Mouse (Mus musculus): Measurements from ENCODE around the gene Mdfi. TPM values are rescaled to one million over a fixed set of nuclear protein-coding genes. Genes with fewer than 3 reads are reported as not detected.
A peak's percentile ranks its signal among the peaks of the same experiment; 100 is the strongest.

Mdfi gene
- polyA plus RNA-seq, 1 experiment, result 10.4 TPM

- Histone ChIP-seq H3K4me3 (replicated peaks) (peak overlapping the region; percentile 88), H3K36me3 (replicated peaks; ENCODE audit: low read length) (no peaks in the 10 kb centered on the region), H3K4me1 (peaks cover 46% of the 10 kb centered on the region), H3K27me3 (replicated peaks) (peaks cover 90% of the 10 kb centered on the region), H3K9me3 (peaks cover 21% of the 10 kb centered on the region)
- TF ChIP-seq GATA1 (IDR thresholded peaks at IDR 0.05; ENCODE audit: borderline replicate concordance, low read length), result no peak
- TF ChIP-seq FLI1 (IDR thresholded peaks at IDR 0.05; ENCODE audit: low read length), result no peak
Observed at GRCm38 (mm10) chr17:47833029-47833627, 1.4 kb downstream of the Mdfi start.

DNA sequence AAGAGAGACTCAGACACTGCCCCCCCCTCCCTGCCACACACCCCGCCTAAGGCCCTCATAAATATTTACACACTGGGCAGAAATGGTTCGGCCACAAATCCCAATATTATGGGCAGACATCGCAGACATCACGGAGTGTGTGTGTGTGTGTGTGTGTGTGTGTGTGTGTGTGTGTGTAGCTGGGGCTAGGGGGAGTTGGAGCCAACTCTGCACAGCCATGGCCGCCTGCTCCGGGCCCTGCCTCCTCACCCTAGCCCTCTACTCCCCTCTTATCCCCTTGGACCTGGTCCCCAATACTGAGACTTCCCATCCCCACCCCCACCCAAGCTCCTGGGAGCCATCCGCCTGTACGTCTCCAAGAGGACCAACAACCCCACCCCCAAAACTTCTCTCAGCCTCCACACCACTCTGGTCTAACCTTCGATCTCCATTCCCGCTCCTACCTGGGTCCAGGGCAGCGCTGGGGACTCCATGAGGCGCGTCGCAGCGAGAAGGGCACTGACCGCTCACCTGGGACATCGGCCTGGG is 1.9 kb downstream of the Mdfi start:
- peaks cover 46% of the 10 kb centered on the region for H3K4me1 ChIP-seq
- TF ChIP-seq GATA1 (IDR thresholded peaks at IDR 0.05; ENCODE audit: borderline replicate concordance, low read length) (no peak), FLI1 (IDR thresholded peaks at IDR 0.05; ENCODE audit: low read length) (no peak)
- no peaks in the 10 kb centered on the region for H3K36me3 ChIP-seq (replicated peaks; ENCODE audit: low read length)
- peaks cover 88% of the 10 kb centered on the region for H3K27me3 ChIP-seq (replicated peaks)
- peaks cover 16% of the 10 kb centered on the region for H3K9me3 ChIP-seq
- H3K4me3 ChIP-seq (replicated peaks), result peak overlapping the region; percentile 88

- TF ChIP-seq FLI1 (IDR thresholded peaks at IDR 0.05; ENCODE audit: low read length) (no peak), GATA1 (IDR thresholded peaks at IDR 0.05; ENCODE audit: borderline replicate concordance, low read length) (no peak)
- H3K4me3 ChIP-seq (replicated peaks), result no peak overlapping the region
- H3K27me3 ChIP-seq (replicated peaks), result peaks cover 91% of the 10 kb centered on the region
- peaks cover 13% of the 10 kb centered on the region for H3K9me3 ChIP-seq
- peaks cover 46% of the 10 kb centered on the region for H3K4me1 ChIP-seq
- no peaks in the 10 kb centered on the region for H3K36me3 ChIP-seq (replicated peaks; ENCODE audit: low read length)
Observed at GRCm38 (mm10) chr17:47831772-47832171, 2.7 kb downstream of the Mdfi start.

DNA sequence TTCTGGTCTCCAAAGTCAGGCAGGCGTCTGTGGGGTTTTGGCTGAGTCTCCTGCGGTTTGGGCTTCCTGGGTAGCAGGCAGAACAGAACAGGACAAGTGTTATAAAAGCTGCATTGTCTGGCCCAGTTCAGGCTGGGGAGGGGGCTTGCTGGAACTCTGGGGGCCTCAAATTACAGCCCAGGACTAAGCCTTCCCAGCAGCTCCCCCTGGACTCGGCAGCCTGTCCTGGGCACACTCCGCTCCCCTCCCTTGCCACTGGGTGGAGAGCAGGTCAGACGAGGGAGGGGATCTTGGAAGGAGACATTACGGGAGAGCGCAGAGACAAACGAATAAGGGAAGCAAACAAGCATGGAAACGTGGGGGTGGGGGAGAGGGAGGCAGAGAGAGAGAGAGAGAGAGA is 3.3 kb downstream of the Mdfi start:
- TF ChIP-seq FLI1 (IDR thresholded peaks at IDR 0.05; ENCODE audit: low read length), result no peak
- TF ChIP-seq GATA1 (IDR thresholded peaks at IDR 0.05; ENCODE audit: borderline replicate concordance, low read length), result no peak
- H3K4me3 ChIP-seq (replicated peaks), result no peak overlapping the region
- no peaks in the 10 kb centered on the region for H3K36me3 ChIP-seq (replicated peaks; ENCODE audit: low read length)
- peaks cover 9% of the 10 kb centered on the region for H3K9me3 ChIP-seq
- peaks cover 88% of the 10 kb centered on the region for H3K27me3 ChIP-seq (replicated peaks)
- H3K4me1 ChIP-seq, result peaks cover 46% of the 10 kb centered on the region

DNA sequence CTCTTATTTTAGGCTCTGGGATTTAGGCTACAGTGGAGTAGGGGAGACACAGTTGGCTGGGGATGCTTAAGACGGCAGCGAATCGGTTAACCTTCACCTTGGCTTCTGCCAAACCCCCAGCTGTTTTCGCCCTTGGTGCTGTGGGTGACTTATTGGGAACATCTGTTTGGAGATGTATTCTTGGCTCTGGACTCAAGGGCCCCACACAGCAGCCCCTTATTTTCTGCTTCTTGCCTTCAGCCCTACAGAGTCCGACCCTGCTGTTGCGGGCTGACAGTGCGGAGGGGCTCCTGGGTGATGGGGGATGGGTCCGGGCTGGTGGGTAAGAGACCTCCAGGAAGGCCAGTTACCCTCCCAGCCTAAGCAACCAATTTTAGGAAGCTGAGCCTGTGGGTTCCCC is 13.2 kb downstream of the Mdfi start:
- no peaks in the 10 kb centered on the region for H3K36me3 ChIP-seq (replicated peaks; ENCODE audit: low read length)
- H3K4me3 ChIP-seq (replicated peaks), result no peak overlapping the region
- TF ChIP-seq GATA1 (IDR thresholded peaks at IDR 0.05; ENCODE audit: borderline replicate concordance, low read length), result no peak
- no peak for TF ChIP-seq FLI1 (IDR thresholded peaks at IDR 0.05; ENCODE audit: low read length)
- 0 out of 2 replicates have a peak, but pooled peaks cover 3% of the 10 kb centered on the region for H3K4me1 ChIP-seq
- H3K9me3 ChIP-seq, result peaks cover 6% of the 10 kb centered on the region; the same call in 1 of the 2 replicates
- peaks cover 54% of the 10 kb centered on the region for H3K27me3 ChIP-seq (replicated peaks)

GRCm38 (mm10) chr17:47818038-47818725 is 16.3 kb downstream of the Mdfi start:
- H3K27me3 ChIP-seq (replicated peaks), result peaks cover 59% of the 10 kb centered on the region
- H3K9me3 ChIP-seq, result no peaks in the 10 kb centered on the region
- TF ChIP-seq FLI1 (IDR thresholded peaks at IDR 0.05; ENCODE audit: low read length) (no peak), GATA1 (IDR thresholded peaks at IDR 0.05; ENCODE audit: borderline replicate concordance, low read length) (no peak)
- no peaks in the 10 kb centered on the region for H3K36me3 ChIP-seq (replicated peaks; ENCODE audit: low read length)
- peaks cover 7% of the 10 kb centered on the region for H3K4me1 ChIP-seq
- no peak overlapping the region for H3K4me3 ChIP-seq (replicated peaks)

- H3K4me3 ChIP-seq (replicated peaks), result no peak overlapping the region
- H3K36me3 ChIP-seq (replicated peaks; ENCODE audit: low read length), result no peaks in the 10 kb centered on the region
- TF ChIP-seq GATA1 (IDR thresholded peaks at IDR 0.05; ENCODE audit: borderline replicate concordance, low read length) (no peak), FLI1 (IDR thresholded peaks at IDR 0.05; ENCODE audit: low read length) (no peak)
- peaks cover 7% of the 10 kb centered on the region for H3K4me1 ChIP-seq
- peaks cover 50% of the 10 kb centered on the region for H3K27me3 ChIP-seq (replicated peaks)
- H3K9me3 ChIP-seq, result no peaks in the 10 kb centered on the region
Observed at GRCm38 (mm10) chr17:47815446-47815845, 19.0 kb downstream of the Mdfi start.

DNA sequence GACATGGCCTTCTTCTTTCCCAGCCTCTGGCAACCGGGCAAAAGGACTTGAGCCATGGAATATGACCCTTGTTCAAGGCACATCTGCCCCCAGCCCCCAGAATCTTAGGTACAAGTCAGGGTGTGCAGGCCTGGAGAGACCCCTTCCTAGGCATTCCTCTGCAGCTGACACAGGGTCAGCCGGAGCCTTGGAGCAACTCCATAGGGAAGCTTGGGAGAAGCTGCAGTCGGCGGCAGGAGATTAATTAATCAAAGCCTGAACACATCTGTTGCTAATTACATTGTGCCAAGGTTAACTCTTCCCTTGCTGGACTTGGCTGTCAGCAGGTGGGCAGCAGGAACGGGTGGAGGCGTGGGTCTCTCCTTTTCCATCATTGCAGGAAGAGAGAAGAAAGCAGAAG is 20.0 kb downstream of the Mdfi start:
- Histone ChIP-seq H3K4me1 (peaks cover 7% of the 10 kb centered on the region), H3K9me3 (no peaks in the 10 kb centered on the region), H3K4me3 (replicated peaks) (no peak overlapping the region), H3K27me3 (replicated peaks) (peaks cover 55% of the 10 kb centered on the region), H3K36me3 (replicated peaks; ENCODE audit: low read length) (no peaks in the 10 kb centered on the region)
- TF ChIP-seq GATA1 (IDR thresholded peaks at IDR 0.05; ENCODE audit: borderline replicate concordance, low read length) (no peak), FLI1 (IDR thresholded peaks at IDR 0.05; ENCODE audit: low read length) (no peak)

- Histone ChIP-seq H3K4me3 (replicated peaks) (no peak overlapping the region), H3K4me1 (peaks cover 7% of the 10 kb centered on the region)
- TF ChIP-seq FLI1 (IDR thresholded peaks at IDR 0.05; ENCODE audit: low read length) (no peak), GATA1 (IDR thresholded peaks at IDR 0.05; ENCODE audit: borderline replicate concordance, low read length) (no peak)
Observed at GRCm38 (mm10) chr17:47813616-47814015, 20.9 kb downstream of the Mdfi start.

DNA sequence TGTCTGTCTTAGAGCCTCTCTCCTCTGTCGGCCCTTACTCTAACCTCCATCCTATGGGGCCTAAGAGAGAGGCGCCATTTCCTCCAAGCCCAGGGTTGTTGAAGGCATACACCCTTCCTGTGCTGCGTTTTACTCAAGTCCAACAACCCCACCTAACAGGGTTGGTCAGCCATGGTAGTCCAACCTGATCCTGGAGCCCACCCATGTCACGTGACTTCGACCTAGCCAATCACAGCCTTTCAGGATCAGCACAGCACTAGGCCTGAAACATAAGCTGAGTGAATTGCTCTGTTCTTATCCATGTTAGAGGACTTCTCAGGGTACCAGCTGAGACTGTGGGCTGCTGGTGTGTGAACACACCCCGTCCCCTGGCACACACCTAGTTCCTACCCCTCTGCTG is 22.3 kb downstream of the Mdfi start:
- H3K27me3 ChIP-seq (replicated peaks), result peaks cover 63% of the 10 kb centered on the region
- TF ChIP-seq GATA1 (IDR thresholded peaks at IDR 0.05; ENCODE audit: borderline replicate concordance, low read length), result no peak
- no peak for TF ChIP-seq FLI1 (IDR thresholded peaks at IDR 0.05; ENCODE audit: low read length)
- no peak overlapping the region for H3K4me3 ChIP-seq (replicated peaks)
- H3K36me3 ChIP-seq (replicated peaks; ENCODE audit: low read length), result no peaks in the 10 kb centered on the region
- peaks cover 7% of the 10 kb centered on the region for H3K4me1 ChIP-seq
- H3K9me3 ChIP-seq, result no peaks in the 10 kb centered on the region

More at GRCm38 (mm10) chr17:47813616-47814015, 20.9 kb downstream of the Mdfi start:
- H3K9me3 ChIP-seq, result no peaks in the 10 kb centered on the region
- H3K36me3 ChIP-seq (replicated peaks; ENCODE audit: low read length), result no peaks in the 10 kb centered on the region
- peaks cover 62% of the 10 kb centered on the region for H3K27me3 ChIP-seq (replicated peaks)

Data from megakaryocyte, embryonic 14.5 days (primary cell).